ENCODE assay signal across 8 mouse cellular contexts in genomic region chr5:53589172-53589960, GRCm38 (mm10).
A peak's percentile ranks its signal among the peaks of the same experiment; 100 is the strongest.
DNase-seq lines count a peak whose midpoint lies in the region; ATAC-seq lines count a peak whose summit lies in the region.

No protein-coding gene starts in this region.

- H3K9ac ChIP-seq in forebrain, embryonic 14.5 days (ENCODE audit: low read length), result peak overlapping the region; percentile 99
- peak overlapping the region; percentile 70 for H3K9ac ChIP-seq in neural tube, embryonic 15.5 days (replicated peaks)

- intact Hi-C loops in heart, postnatal 14 days (cut with DNase I), result loop anchor here (2.0 kb wide), 1 partner anchor 117 kb away; no protein-coding TSS in a partner anchor

- H3K27ac ChIP-seq in forebrain, embryonic 14.5 days (ENCODE audit: low read depth, low read length), result peak overlapping the region; percentile 98
- peak overlapping the region; percentile 98 for H3K27ac ChIP-seq in neural tube, embryonic 15.5 days (replicated peaks)

- peak overlapping the region; percentile 90 for H3K4me3 ChIP-seq in forebrain, embryonic 14.5 days (ENCODE audit: low read depth, low read length)
- H3K4me3 ChIP-seq in neural tube, embryonic 15.5 days (replicated peaks), result peak overlapping the region; percentile 87

- DNase-seq in ES-CJ7 (ENCODE audit: low read depth, low spot score), result peak; percentile 97
- peak; percentile 98 for DNase-seq in cerebellum, adult 11 months
- peak; percentile 98 for DNase-seq in forebrain, embryonic 14.5 days (ENCODE audit: low spot score)
- DNase-seq in heart, postnatal 14 days, result peak; percentile 98
- DNase-seq in layer of hippocampus, adult 11-12 months (ENCODE audit: low spot score), result peak; percentile 96
- peak; percentile 96 to 98 for DNase-seq in lung, adult 18-20 months
- DNase-seq in testis, postnatal 14 days (ENCODE audit: low spot score), result peak; percentile 96

- peaks cover 24% of the 10 kb centered on the region for H3K4me1 ChIP-seq in forebrain, embryonic 14.5 days (ENCODE audit: control insufficient read depth, insufficient read depth, low read length)
- peaks cover 30% of the 10 kb centered on the region for H3K4me1 ChIP-seq in neural tube, embryonic 15.5 days

- peak overlapping the region; percentile 90 for H3K4me2 ChIP-seq in forebrain, embryonic 14.5 days (ENCODE audit: low read length)
- peak overlapping the region; percentile 64 for H3K4me2 ChIP-seq in neural tube, embryonic 15.5 days

- peak; percentile 88 for ATAC-seq in forebrain, embryonic 14.5 days
- ATAC-seq in neural tube, embryonic 15.5 days (ENCODE audit: low FRiP score), result peak; percentile 90

- no peaks in the 10 kb centered on the region for H3K9me3 ChIP-seq in forebrain, embryonic 14.5 days (replicated peaks; ENCODE audit: control insufficient read depth, low read length)
- H3K9me3 ChIP-seq in neural tube, embryonic 15.5 days (replicated peaks), result no peaks in the 10 kb centered on the region

- H3K36me3 ChIP-seq in forebrain, embryonic 14.5 days (ENCODE audit: control insufficient read depth, insufficient read depth, low read length), result no peaks in the 10 kb centered on the region
- no peaks in the 10 kb centered on the region for H3K36me3 ChIP-seq in neural tube, embryonic 15.5 days

- H3K27me3 ChIP-seq in forebrain, embryonic 14.5 days (replicated peaks; ENCODE audit: control insufficient read depth, insufficient read depth, low read length), result no peaks in the 10 kb centered on the region
- H3K27me3 ChIP-seq in neural tube, embryonic 15.5 days (replicated peaks), result no peaks in the 10 kb centered on the region

- WGBS in forebrain, embryonic 14.5 days, result under 1% methylated on average over 71 of the region's 72 CpGs
- under 1% methylated on average over 67 of the region's 72 CpGs for WGBS in neural tube, embryonic 15.5 days

Comparison
In these comparisons a context has a peak if more than half of its experiments do, and no peak if none do; other contexts are left out.
1. Peak in every context shown above with its lines: DNase-seq, ATAC-seq, H3K4me3 ChIP-seq and H3K27ac ChIP-seq.